Mouse (Mus musculus) testis, adult 10 weeks (tissue): ENCODE measurements around the gene Ddx4. TPM values are rescaled to one million over a fixed set of nuclear protein-coding genes. Genes with fewer than 3 reads are reported as not detected.

Source experiments
- polyA plus RNA-seq: library from polyadenylated mRNA; stranded (reverse); fragments of 350-450 nt; fragmentation: Illumina TruSeq; extraction: RNeasy Lipid Tissue Mini Kit (QIAGEN cat#74804); gene quantifications from one replicate; pipeline ENCODE4 v1.2.3, GENCODE M21; 2014; ENCODE audit warnings: low read depth, low replicate concordance

Gene Ddx4
- polyA plus RNA-seq: 850 TPM

GRCm38 (mm10) chr13:112652205-112652604 lies at the start of gene Ddx4:
Ddx4 (minus strand) TSS chr13:112652475.

GRCm38 (mm10) chr13:112660574-112661381 lies 8.5 kb upstream of the Ddx4 start, which contains the start of gene Slc38a9:
Slc38a9 (plus strand) TSS chr13:112660751.

GRCm38 (mm10) chr13:112594260-112594659 lies 58.0 kb downstream of the Ddx4 start, which contains the start of gene Il31ra:
Il31ra (minus strand) TSS chr13:112594360.

Other genes with a start within 250 kb of the Ddx4 start
- 15.0 TPM for gene Il6st, start 188.4 kb downstream of the Ddx4 start, polyA plus RNA-seq
- 0.48 TPM for gene Il31ra, start 58.1 kb downstream of the Ddx4 start, polyA plus RNA-seq
- gene Slc38a9, start 8.3 kb upstream of the Ddx4 start, polyA plus RNA-seq: 56.6 TPM
- 152 TPM for gene Plpp1, start 148.3 kb upstream of the Ddx4 start, polyA plus RNA-seq